ENCODE assay signal across 25 mouse cellular contexts in genomic region chr1:134292601-134293000, GRCm38 (mm10). TPM values are rescaled to one million over a fixed set of nuclear protein-coding genes. Genes with fewer than 3 reads are reported as not detected.
DNase-seq lines count a peak whose midpoint lies in the region; ATAC-seq and TF ChIP-seq lines count a peak whose summit lies in the region.
"Had no signal": no experiment of that assay in that cellular context is flagged by ENCODE, and none has a peak within 500 bp of the region (broad histone marks: within the 10 kb centered on the region; RNA-seq: fewer than 3 reads in every experiment).

No protein-coding gene starts in this region.

- ATAC-seq in forebrain, embryonic 14.5 days = no peak
- ATAC-seq in forebrain, embryonic 12.5 days (ENCODE audit: low FRiP score) = no peak
- ATAC-seq in limb, embryonic 12.5 days (ENCODE audit: insufficient number of reproducible peaks, insufficient read depth, low FRiP score, low TSS enrichment, low read depth) = peak; percentile 29; the same call in 1 of the 2 replicates
- ATAC-seq in limb, embryonic 13.5 days (ENCODE audit: low FRiP score, low read depth) = peak; percentile 48; the same call in 1 of the 2 replicates
- no peak for ATAC-seq in stomach, postnatal 0 days (ENCODE audit: low FRiP score, low TSS enrichment)
- ATAC-seq: forebrain, embryonic 16.5 days had no signal

- H3K4me3 ChIP-seq in forebrain, embryonic 14.5 days (ENCODE audit: low read depth, low read length) = no peak overlapping the region
- H3K4me3 ChIP-seq in forebrain, embryonic 12.5 days (replicated peaks) = no peak overlapping the region
- H3K4me3 ChIP-seq in limb, embryonic 12.5 days (replicated peaks) = no peak overlapping the region
- H3K4me3 ChIP-seq in limb, embryonic 10.5 days = no peak overlapping the region
- no peak overlapping the region for H3K4me3 ChIP-seq in limb, embryonic 13.5 days
- no peak overlapping the region for H3K4me3 ChIP-seq in stomach, postnatal 0 days (ENCODE audit: low read depth, low read length)
- H3K4me3 ChIP-seq: embryonic facial prominence, embryonic 15.5 days; hindbrain, embryonic 12.5 days; left cerebral cortex, adult 2 months; midbrain, embryonic 12.5 days; neural tube, embryonic 15.5 days had no signal

- H3K4me1 ChIP-seq in forebrain, embryonic 14.5 days (ENCODE audit: control insufficient read depth, insufficient read depth, low read length) = peaks cover 3% of the 10 kb centered on the region; the same call in 1 of the 2 replicates
- H3K4me1 ChIP-seq in forebrain, embryonic 12.5 days = peaks cover 16% of the 10 kb centered on the region
- H3K4me1 ChIP-seq in limb, embryonic 12.5 days (replicated peaks) = peaks cover 32% of the 10 kb centered on the region
- peaks cover 32% of the 10 kb centered on the region for H3K4me1 ChIP-seq in limb, embryonic 10.5 days
- peaks cover 31% of the 10 kb centered on the region for H3K4me1 ChIP-seq in limb, embryonic 13.5 days
- no peaks in the 10 kb centered on the region for H3K4me1 ChIP-seq in stomach, postnatal 0 days (replicated peaks; ENCODE audit: control insufficient read depth, insufficient read depth)

- H3K36me3 ChIP-seq in forebrain, embryonic 14.5 days (ENCODE audit: control insufficient read depth, insufficient read depth, low read length) = no peaks in the 10 kb centered on the region
- no peaks in the 10 kb centered on the region for H3K36me3 ChIP-seq in forebrain, embryonic 12.5 days (replicated peaks)
- H3K36me3 ChIP-seq in limb, embryonic 12.5 days = no peaks in the 10 kb centered on the region
- H3K36me3 ChIP-seq in limb, embryonic 10.5 days = no peaks in the 10 kb centered on the region
- no peaks in the 10 kb centered on the region for H3K36me3 ChIP-seq in limb, embryonic 13.5 days
- no peaks in the 10 kb centered on the region for H3K36me3 ChIP-seq in stomach, postnatal 0 days (ENCODE audit: control insufficient read depth, insufficient read depth, low read length)
- H3K36me3 ChIP-seq: embryonic facial prominence, embryonic 15.5 days; hindbrain, embryonic 12.5 days; midbrain, embryonic 12.5 days; neural tube, embryonic 15.5 days had no signal

- no peak overlapping the region for H3K4me2 ChIP-seq in forebrain, embryonic 14.5 days (ENCODE audit: low read length)
- H3K4me2 ChIP-seq in forebrain, embryonic 12.5 days = no peak overlapping the region
- H3K4me2 ChIP-seq in limb, embryonic 12.5 days = no peak overlapping the region
- peak overlapping the region; percentile 23 for H3K4me2 ChIP-seq in limb, embryonic 13.5 days (replicated peaks)
- no peak overlapping the region for H3K4me2 ChIP-seq in stomach, postnatal 0 days (replicated peaks; ENCODE audit: low read depth)
- H3K4me2 ChIP-seq: embryonic facial prominence, embryonic 15.5 days; hindbrain, embryonic 12.5 days; lung, embryonic 14.5 days; midbrain, embryonic 12.5 days; neural tube, embryonic 15.5 days had no signal

- H3K9me3 ChIP-seq in forebrain, embryonic 14.5 days (replicated peaks; ENCODE audit: control insufficient read depth, low read length) = no peaks in the 10 kb centered on the region
- H3K9me3 ChIP-seq in forebrain, embryonic 12.5 days = no peaks in the 10 kb centered on the region
- 0 out of 2 replicates have a peak, but pooled peaks cover 3% of the 10 kb centered on the region for H3K9me3 ChIP-seq in limb, embryonic 12.5 days
- no peaks in the 10 kb centered on the region for H3K9me3 ChIP-seq in limb, embryonic 10.5 days (replicated peaks)
- H3K9me3 ChIP-seq in limb, embryonic 13.5 days = no peaks in the 10 kb centered on the region
- no peaks in the 10 kb centered on the region for H3K9me3 ChIP-seq in stomach, postnatal 0 days (ENCODE audit: control insufficient read depth, low read length)
- H3K9me3 ChIP-seq: embryonic facial prominence, embryonic 15.5 days; hindbrain, embryonic 12.5 days; neural tube, embryonic 15.5 days had no signal

- no peaks in the 10 kb centered on the region for H3K27me3 ChIP-seq in forebrain, embryonic 14.5 days (replicated peaks; ENCODE audit: control insufficient read depth, insufficient read depth, low read length)
- peaks cover 10% of the 10 kb centered on the region for H3K27me3 ChIP-seq in forebrain, embryonic 12.5 days
- H3K27me3 ChIP-seq in limb, embryonic 12.5 days = peaks cover 10% of the 10 kb centered on the region
- H3K27me3 ChIP-seq in limb, embryonic 10.5 days (ENCODE audit: low read depth, poor library complexity, severe bottlenecking) = peaks cover 15% of the 10 kb centered on the region
- H3K27me3 ChIP-seq in limb, embryonic 13.5 days = peaks cover 9% of the 10 kb centered on the region; the same call in 1 of the 2 replicates
- no peaks in the 10 kb centered on the region for H3K27me3 ChIP-seq in stomach, postnatal 0 days (ENCODE audit: control insufficient read depth, insufficient read depth, low read length)
- H3K27me3 ChIP-seq: embryonic facial prominence, embryonic 15.5 days had no signal

- no peak overlapping the region for H3K9ac ChIP-seq in forebrain, embryonic 14.5 days (ENCODE audit: low read length)
- no peak overlapping the region for H3K9ac ChIP-seq in forebrain, embryonic 12.5 days
- H3K9ac ChIP-seq in limb, embryonic 12.5 days (replicated peaks) = no peak overlapping the region
- no peak overlapping the region for H3K9ac ChIP-seq in limb, embryonic 13.5 days
- no peak overlapping the region for H3K9ac ChIP-seq in stomach, postnatal 0 days (ENCODE audit: low read length)
- H3K9ac ChIP-seq: embryonic facial prominence, embryonic 15.5 days; hindbrain, embryonic 12.5 days; liver, embryonic 14.5 days; lung, embryonic 14.5 days; midbrain, embryonic 12.5 days; neural tube, embryonic 15.5 days had no signal

- WGBS in forebrain, embryonic 14.5 days = 40% methylated on average over 9 of the region's 9 CpGs
- WGBS in forebrain, embryonic 12.5 days = 58% methylated on average over 9 of the region's 9 CpGs
- 48% methylated on average over 9 of the region's 9 CpGs for WGBS in limb, embryonic 12.5 days
- 54% methylated on average over 9 of the region's 9 CpGs for WGBS in limb, embryonic 10.5 days
- WGBS in limb, embryonic 13.5 days = 37% methylated on average over 9 of the region's 9 CpGs
- WGBS in stomach, postnatal 0 days = 57% methylated on average over 9 of the region's 9 CpGs

- no peak for TF ChIP-seq EP300 in stomach, postnatal 0 days (optimal IDR thresholded peaks at IDR 0.05)

- DNase-seq in forebrain, embryonic 14.5 days (ENCODE audit: low spot score) = peak; percentile 14
- DNase-seq in limb, embryonic 10.5 days (ENCODE audit: low spot score) = no peak
- peak; percentile 55 for DNase-seq in brain, adult 2 months (ENCODE audit: low read depth, low spot score)
- no peak for DNase-seq in stomach, postnatal 0 days (ENCODE audit: low spot score)
- no peak for DNase-seq in MN1 (ENCODE audit: low spot score)
- DNase-seq: cerebellum, adult 11 months; cerebellum, adult 9-10 months; cerebellum, postnatal 36 days; liver; right cerebral cortex, postnatal 14 days; thymus, postnatal 14 days had no signal

- TF ChIP-seq CTCF in stomach, postnatal 0 days (IDR thresholded peaks at IDR 0.05; ENCODE audit: low read depth) = no peak

- H3K27ac ChIP-seq in forebrain, embryonic 14.5 days (ENCODE audit: low read depth, low read length) = no peak overlapping the region
- no peak overlapping the region for H3K27ac ChIP-seq in forebrain, embryonic 12.5 days
- peak overlapping the region; percentile 70 for H3K27ac ChIP-seq in limb, embryonic 12.5 days
- no peak overlapping the region for H3K27ac ChIP-seq in limb, embryonic 10.5 days
- peak overlapping the region; percentile 55; the same call in 1 of the 2 replicates for H3K27ac ChIP-seq in limb, embryonic 13.5 days
- no peak overlapping the region for H3K27ac ChIP-seq in stomach, postnatal 0 days (replicated peaks)
- H3K27ac ChIP-seq: embryonic facial prominence, embryonic 15.5 days; hindbrain, embryonic 12.5 days; left cerebral cortex, adult 2 months; liver, embryonic 14.5 days; midbrain, embryonic 12.5 days; neural tube, embryonic 15.5 days had no signal

RNA-seq across cellular contexts. Expression of gene Myog, which starts 2.8 kb away (rescaled TPM):
- not detected in 2 replicates for polyA plus RNA-seq in forebrain, embryonic 14.5 days (2014; fragmentation: Nextera tagmentation; extraction: Ambion mirVana)
- 1.2 TPM in 1 of 2 replicates, not detected in the other for polyA plus RNA-seq in forebrain, embryonic 12.5 days (2016; fragmentation: Nextera tagmentation; extraction: Ambion mirVana)
- 108 and 119 TPM in 2 replicates for polyA plus RNA-seq in limb, embryonic 12.5 days (2016; fragmentation: Nextera tagmentation; extraction: Ambion mirVana)
- polyA plus RNA-seq in limb, embryonic 10.5 days (2016; fragmentation: Nextera tagmentation; extraction: Ambion mirVana) = 2.0 and 16.0 TPM in 2 replicates
- 171 and 190 TPM in 2 replicates for polyA plus RNA-seq in limb, embryonic 13.5 days (2015; fragmentation: Nextera tagmentation; extraction: Ambion mirVana)
- polyA plus RNA-seq in stomach, postnatal 0 days (2015; fragmentation: Nextera tagmentation; extraction: Ambion mirVana) = 2.7 and 5.0 TPM in 2 replicates
- polyA plus RNA-seq: forebrain, embryonic 16.5 days; gonadal fat pad, adult 2 months; lung, embryonic 14.5 days; small intestine, adult 2 months; urinary bladder, adult 2 months had no signal

RNA-seq across cellular contexts. Expression of gene Ppfia4, which starts 40.1 kb away (rescaled TPM):
- polyA plus RNA-seq in forebrain, embryonic 14.5 days (2014; fragmentation: Nextera tagmentation; extraction: Ambion mirVana) = 5.0 and 7.8 TPM in 2 replicates
- polyA plus RNA-seq in forebrain, embryonic 12.5 days (2016; fragmentation: Nextera tagmentation; extraction: Ambion mirVana) = 3.1 and 3.2 TPM in 2 replicates
- polyA plus RNA-seq in limb, embryonic 12.5 days (2016; fragmentation: Nextera tagmentation; extraction: Ambion mirVana) = 6.5 and 6.7 TPM in 2 replicates
- 1.8 and 2.3 TPM in 2 replicates for polyA plus RNA-seq in limb, embryonic 10.5 days (2016; fragmentation: Nextera tagmentation; extraction: Ambion mirVana)
- polyA plus RNA-seq in limb, embryonic 13.5 days (2015; fragmentation: Nextera tagmentation; extraction: Ambion mirVana) = 10.3 and 10.4 TPM in 2 replicates
- polyA plus RNA-seq in stomach, postnatal 0 days (2015; fragmentation: Nextera tagmentation; extraction: Ambion mirVana) = 2.8 TPM in 2 replicates

RNA-seq across cellular contexts. Expression of gene Adora1, which starts 57.4 kb away (rescaled TPM):
- 5.4 and 7.1 TPM in 2 replicates for polyA plus RNA-seq in forebrain, embryonic 14.5 days (2014; fragmentation: Nextera tagmentation; extraction: Ambion mirVana)
- 1.4 and 1.8 TPM in 2 replicates for polyA plus RNA-seq in forebrain, embryonic 12.5 days (2016; fragmentation: Nextera tagmentation; extraction: Ambion mirVana)
- 1.5 and 3.0 TPM in 2 replicates for polyA plus RNA-seq in limb, embryonic 12.5 days (2016; fragmentation: Nextera tagmentation; extraction: Ambion mirVana)
- 0.06 and 0.69 TPM in 2 replicates for polyA plus RNA-seq in limb, embryonic 10.5 days (2016; fragmentation: Nextera tagmentation; extraction: Ambion mirVana)
- 2.8 and 3.2 TPM in 2 replicates for polyA plus RNA-seq in limb, embryonic 13.5 days (2015; fragmentation: Nextera tagmentation; extraction: Ambion mirVana)
- 11.2 and 11.4 TPM in 2 replicates for polyA plus RNA-seq in stomach, postnatal 0 days (2015; fragmentation: Nextera tagmentation; extraction: Ambion mirVana)

Comparison
In these comparisons a context has a peak if more than half of its experiments do, and no peak if none do; other contexts are left out.
1. H3K27ac ChIP-seq: peak in limb, embryonic 12.5 days (single experiment) and limb, embryonic 13.5 days (single experiment); none in forebrain, embryonic 14.5 days (single experiment), forebrain, embryonic 12.5 days (single experiment), limb, embryonic 10.5 days (single experiment) and stomach, postnatal 0 days (single experiment).
2. ATAC-seq: peak in limb, embryonic 12.5 days (single experiment) and limb, embryonic 13.5 days (single experiment); none in forebrain, embryonic 14.5 days (single experiment), forebrain, embryonic 12.5 days (single experiment) and stomach, postnatal 0 days (single experiment).
3. DNase-seq: peak in forebrain, embryonic 14.5 days (single experiment) and brain, adult 2 months (single experiment); none in limb, embryonic 10.5 days (single experiment), stomach, postnatal 0 days (single experiment) and MN1 (single experiment).